8 mouse cellular contexts compared by ENCODE assay signal in the genomic region with DNA sequence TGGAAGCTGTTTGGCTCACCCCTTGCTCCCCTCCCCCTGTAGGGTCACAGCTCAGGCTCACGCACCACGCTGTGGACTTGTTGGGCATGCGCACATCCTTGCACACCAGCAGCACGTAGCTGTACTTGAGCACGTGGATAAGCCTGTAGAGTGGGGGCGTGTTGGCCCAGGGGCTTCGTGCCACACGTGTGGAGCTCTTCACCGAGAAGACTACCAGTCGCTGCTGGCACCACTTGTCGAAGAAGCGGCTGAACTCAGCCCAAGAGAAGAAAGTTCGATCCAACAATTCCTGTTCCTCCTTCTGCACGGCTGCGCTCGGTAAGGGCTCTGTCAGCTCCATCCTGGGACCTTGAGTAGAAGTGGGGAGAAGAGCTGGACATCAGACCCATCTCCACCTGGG. TPM values are rescaled to one million over a fixed set of nuclear protein-coding genes. Genes with fewer than 3 reads are reported as not detected.
DNase-seq lines count a peak whose midpoint lies in the region; ATAC-seq and TF ChIP-seq lines count a peak whose summit lies in the region.

A gene (plus strand): TSS at position 203 of the 400 bp plus-strand sequence.

- peak within 1 kb of the TSS; percentile 78; the same call in 1 of the 2 replicates for H3K27ac ChIP-seq in kidney, embryonic 14.5 days (ENCODE audit: low read depth, low read length)
- H3K27ac ChIP-seq in ES-E14 (ENCODE audit: insufficient read depth, low read depth, low read length, poor library complexity, severe bottlenecking): no peak within 1 kb of the TSS
- peak within 1 kb of the TSS; percentile 95; the same call in 1 of the 2 replicates for H3K27ac ChIP-seq in cortical plate, adult 2 months (ENCODE audit: insufficient read depth, low read length)
- peak within 1 kb of the TSS; percentile 92 for H3K27ac ChIP-seq in hindbrain, embryonic 15.5 days (replicated peaks)
- H3K27ac ChIP-seq in midbrain, embryonic 13.5 days: no peak within 1 kb of the TSS; the same call in 1 of the 2 replicates

- no peak for TF ChIP-seq POLR2A in cortical plate, adult 2 months (IDR thresholded peaks at IDR 0.05; ENCODE audit: extremely low read depth, insufficient read depth, low read length)

- no peaks in the 10 kb centered on the region for H3K4me1 ChIP-seq in kidney, embryonic 14.5 days (ENCODE audit: control insufficient read depth, insufficient read depth, low read length)
- no peaks in the 10 kb centered on the region for H3K4me1 ChIP-seq in ES-E14 (ENCODE audit: control insufficient read depth in 2 of 2, insufficient read depth in 2 of 2, low read length in 2 of 2, poor library complexity in 1 of 2)
- H3K4me1 ChIP-seq in cortical plate, adult 2 months (ENCODE audit: control insufficient read depth, insufficient read depth, low read length): peaks cover 2% of the 10 kb centered on the region
- peaks cover 6% of the 10 kb centered on the region for H3K4me1 ChIP-seq in hindbrain, embryonic 15.5 days (replicated peaks)
- peaks cover 10% of the 10 kb centered on the region for H3K4me1 ChIP-seq in midbrain, embryonic 13.5 days (replicated peaks)

- peak within 1 kb of the TSS; percentile 65 for H3K4me3 ChIP-seq in kidney, embryonic 14.5 days (ENCODE audit: low read length)
- peak within 1 kb of the TSS; percentile 91 to 93 for H3K4me3 ChIP-seq in ES-E14 (ENCODE audit: insufficient read depth in 1 of 2, low read depth in 1 of 2, low read length in 2 of 2, poor library complexity in 1 of 2, severe bottlenecking in 1 of 2)
- peak within 1 kb of the TSS; percentile 98 for H3K4me3 ChIP-seq in cortical plate, adult 2 months (ENCODE audit: insufficient read depth, low read length)
- peak within 1 kb of the TSS; percentile 64 for H3K4me3 ChIP-seq in hindbrain, embryonic 15.5 days
- H3K4me3 ChIP-seq in midbrain, embryonic 13.5 days (replicated peaks): peak within 1 kb of the TSS; percentile 57

- no peaks in the 10 kb centered on the region for H3K9me3 ChIP-seq in kidney, embryonic 14.5 days (ENCODE audit: control insufficient read depth, low read length)
- H3K9me3 ChIP-seq in ES-E14 (ENCODE audit: control insufficient read depth, insufficient read depth, low read depth, low read length): no peaks in the 10 kb centered on the region
- no peaks in the 10 kb centered on the region for H3K9me3 ChIP-seq in hindbrain, embryonic 15.5 days
- no peaks in the 10 kb centered on the region for H3K9me3 ChIP-seq in midbrain, embryonic 13.5 days

- H3K27me3 ChIP-seq in kidney, embryonic 14.5 days (ENCODE audit: control insufficient read depth, insufficient read depth, low read length): no peaks in the 10 kb centered on the region
- no peaks in the 10 kb centered on the region for H3K27me3 ChIP-seq in hindbrain, embryonic 15.5 days
- no peaks in the 10 kb centered on the region for H3K27me3 ChIP-seq in midbrain, embryonic 13.5 days

- 97% methylated on average over 16 of the region's 16 CpGs for WGBS in kidney, embryonic 14.5 days
- WGBS in hindbrain, embryonic 15.5 days: 99% methylated on average over 16 of the region's 16 CpGs
- 96% methylated on average over 16 of the region's 16 CpGs for WGBS in midbrain, embryonic 13.5 days

- H3K36me3 ChIP-seq in kidney, embryonic 14.5 days (ENCODE audit: control insufficient read depth, insufficient read depth, low read length): peaks cover 17% of the 10 kb centered on the region
- H3K36me3 ChIP-seq in ES-E14 (ENCODE audit: control insufficient read depth, insufficient read depth, low read length, poor library complexity, severe bottlenecking): peaks cover 4% of the 10 kb centered on the region
- peaks cover 40% of the 10 kb centered on the region for H3K36me3 ChIP-seq in hindbrain, embryonic 15.5 days
- peaks cover 49% of the 10 kb centered on the region for H3K36me3 ChIP-seq in midbrain, embryonic 13.5 days

- no peak for ATAC-seq in kidney, embryonic 14.5 days (ENCODE audit: low FRiP score, low TSS enrichment)
- no peak for ATAC-seq in hindbrain, embryonic 15.5 days (ENCODE audit: low FRiP score, low read depth)
- ATAC-seq in midbrain, embryonic 13.5 days: no peak
- no peak for ATAC-seq in frontal cortex, adult (ENCODE audit: low TSS enrichment)

- H3K4me2 ChIP-seq in kidney, embryonic 14.5 days (replicated peaks; ENCODE audit: low read depth, low read length): peak within 1 kb of the TSS; percentile 61
- H3K4me2 ChIP-seq in hindbrain, embryonic 15.5 days: peak within 1 kb of the TSS; percentile 74
- peak within 1 kb of the TSS; percentile 73 for H3K4me2 ChIP-seq in midbrain, embryonic 13.5 days (replicated peaks)

- no peak for DNase-seq in kidney, adult 9 months
- no peak for DNase-seq in ES-E14 (ENCODE audit: low read depth, low spot score)
- no peak for DNase-seq in ovary, postnatal 10 days (ENCODE audit: low spot score)

- in situ Hi-C loops in ES-E14 (cut with MboI; ENCODE audit: low sequenced_read_pairs in 2 of 2, unreplicated experiment in 2 of 2): no loop called here

- H3K9ac ChIP-seq in kidney, embryonic 14.5 days (ENCODE audit: low read depth, low read length): peak within 1 kb of the TSS; percentile 67
- H3K9ac ChIP-seq in ES-E14 (ENCODE audit: insufficient read depth, low read depth, low read length, poor library complexity, severe bottlenecking): peak within 1 kb of the TSS; percentile 98
- peak within 1 kb of the TSS; percentile 78 for H3K9ac ChIP-seq in hindbrain, embryonic 15.5 days
- peak within 1 kb of the TSS; percentile 69 for H3K9ac ChIP-seq in midbrain, embryonic 13.5 days (replicated peaks)

- no peak for TF ChIP-seq CTCF in cortical plate, adult 2 months (IDR thresholded peaks at IDR 0.05; ENCODE audit: extremely low read depth, insufficient read depth, low read length)

TF ChIP-seq in ES-E14, 5 proteins besides CTCF, POLR2A, EP300 and RAD21:
- no peak for TF ChIP-seq ZC3H11A (IDR thresholded peaks at IDR 0.05; ENCODE audit: borderline replicate concordance, low read depth, low read length)
- no peak for TF ChIP-seq ZNF384 (IDR thresholded peaks at IDR 0.05; ENCODE audit: low read depth, low read length)
- TF ChIP-seq HCFC1 (IDR thresholded peaks at IDR 0.05; ENCODE audit: borderline replicate concordance, insufficient read depth, low read length): no peak
- no peak for TF ChIP-seq CHD2 (IDR thresholded peaks at IDR 0.05; ENCODE audit: low read depth, low read length)
- no peak for TF ChIP-seq MAFK (IDR thresholded peaks at IDR 0.05; ENCODE audit: insufficient read depth, low read depth, low read length)

RNA-seq across cellular contexts. Expression of the gene that starts here (rescaled TPM):
- polyA plus RNA-seq in kidney, embryonic 14.5 days (2014; fragmentation: Nextera tagmentation; extraction: Ambion mirVana): 120 and 129 TPM in 2 replicates
- 88.5 and 92.2 TPM in 2 replicates for total RNA-seq in ES-E14 (2012; rRNA removed)
- polyA plus RNA-seq in cortical plate, adult 2 months (2012; rRNA removed): 9.3 and 9.4 TPM in 2 replicates
- 38.2 and 41.1 TPM in 2 replicates for polyA plus RNA-seq in hindbrain, embryonic 15.5 days (2015; fragmentation: Nextera tagmentation; extraction: Ambion mirVana)
- polyA plus RNA-seq in midbrain, embryonic 13.5 days (2015; fragmentation: Nextera tagmentation; extraction: Ambion mirVana): 52.5 and 57.2 TPM in 2 replicates

Comparison
In these comparisons a context has a peak if more than half of its experiments do, and no peak if none do; other contexts are left out.
1. H3K27ac ChIP-seq: peak in kidney, embryonic 14.5 days (single experiment), cortical plate, adult 2 months (single experiment) and hindbrain, embryonic 15.5 days (single experiment); none in ES-E14 (single experiment) and midbrain, embryonic 13.5 days (single experiment).
2. Peak in every context shown above with its lines, with median percentiles within 50 percentile points of each other: H3K4me2 ChIP-seq, H3K4me3 ChIP-seq and H3K9ac ChIP-seq.